Mouse (Mus musculus) gastrocnemius, adult 2 months (tissue): ENCODE measurements at regions not wholly inside any gene's neighbourhood (a gene's known extent, or its start where the extent isn't known, plus 50 kb on each side); places are given as distances from the start of the nearest gene placed in this dataset.
A peak's percentile ranks its signal among the peaks of the same experiment; 100 is the strongest.

ENCODE experiments used
- DNase-seq: peaks from one replicate; pipeline ENCODE4 v3.0.0; 2022
- H3K27ac ChIP-seq: fragments of 200-600 bp; 2 replicates; pipeline ENCODE4 v1.8.1; 2022; ENCODE audit warnings: mild to moderate bottlenecking
- H3K4me3 ChIP-seq: fragments of 200-600 bp; 2 replicates; pipeline ENCODE4 v1.8.1; 2022; ENCODE audit warnings: mild to moderate bottlenecking, moderate library complexity
- CTCF ChIP-seq: fragments of 200-600 bp; IDR thresholded peaks from 2 replicates; pipeline ENCODE4 v1.8.1; 2022; ENCODE audit warnings: antibody characterized with exemption, mild to moderate bottlenecking, moderate library complexity
- intact Hi-C: fragments of 180-260 bp; cut with DNase I; formaldehyde crosslinking; loops from one replicate; pipeline ENCODE4 v1.15.1; 2025

DNA sequence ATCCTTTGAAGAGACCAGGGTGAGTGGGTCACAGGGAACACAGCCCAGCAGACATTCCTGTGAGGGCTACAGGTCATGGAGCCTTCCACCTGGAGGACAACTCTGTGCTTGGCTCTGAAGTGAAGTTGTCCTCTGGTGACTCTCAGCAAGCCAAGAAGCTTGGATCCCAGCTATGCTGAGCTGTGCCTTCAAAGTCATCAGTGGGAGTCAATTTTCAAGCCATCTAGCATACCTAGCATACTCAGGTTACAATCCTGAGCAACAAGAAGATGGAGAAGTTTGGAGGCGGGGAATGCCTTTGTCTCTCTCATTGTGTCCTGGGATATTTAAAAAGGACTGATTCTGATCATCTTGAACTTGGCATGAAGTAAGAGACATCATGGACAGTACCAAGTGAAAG lies 74.5 kb upstream of the Kdr start:
- DNase-seq = no peak

DNA sequence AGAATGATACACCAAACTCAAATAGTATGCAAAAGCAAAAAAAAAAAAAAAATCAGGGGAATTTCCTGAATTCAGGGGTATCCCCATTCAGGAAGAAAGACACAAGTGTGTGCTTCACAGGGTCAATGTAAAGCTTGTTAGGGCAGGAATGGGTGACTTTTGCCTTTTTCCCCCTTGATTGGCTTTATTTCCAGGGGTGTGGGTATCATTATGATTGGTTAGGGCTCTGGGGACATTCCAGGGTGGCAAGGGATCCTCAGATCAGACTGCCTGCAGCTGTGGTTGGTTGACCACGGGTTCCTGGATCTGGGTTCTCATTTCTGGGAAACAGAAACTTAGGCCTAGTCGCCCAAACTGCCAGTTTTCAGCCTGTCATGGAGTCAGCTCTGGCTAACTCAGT lies 73.4 kb upstream of the Kdr start:
- no peak for TF ChIP-seq CTCF
- intact Hi-C loops = no loop called here
- Histone ChIP-seq H3K27ac (no peak overlapping the region), H3K4me3 (no peak overlapping the region)
- DNase-seq = no peak

More for the DNA sequence above, 74.5 kb upstream of the Kdr start:
- Histone ChIP-seq H3K4me3 (no peak overlapping the region), H3K27ac (no peak overlapping the region)
- TF ChIP-seq CTCF = no peak
- intact Hi-C loops = no loop called here

DNA sequence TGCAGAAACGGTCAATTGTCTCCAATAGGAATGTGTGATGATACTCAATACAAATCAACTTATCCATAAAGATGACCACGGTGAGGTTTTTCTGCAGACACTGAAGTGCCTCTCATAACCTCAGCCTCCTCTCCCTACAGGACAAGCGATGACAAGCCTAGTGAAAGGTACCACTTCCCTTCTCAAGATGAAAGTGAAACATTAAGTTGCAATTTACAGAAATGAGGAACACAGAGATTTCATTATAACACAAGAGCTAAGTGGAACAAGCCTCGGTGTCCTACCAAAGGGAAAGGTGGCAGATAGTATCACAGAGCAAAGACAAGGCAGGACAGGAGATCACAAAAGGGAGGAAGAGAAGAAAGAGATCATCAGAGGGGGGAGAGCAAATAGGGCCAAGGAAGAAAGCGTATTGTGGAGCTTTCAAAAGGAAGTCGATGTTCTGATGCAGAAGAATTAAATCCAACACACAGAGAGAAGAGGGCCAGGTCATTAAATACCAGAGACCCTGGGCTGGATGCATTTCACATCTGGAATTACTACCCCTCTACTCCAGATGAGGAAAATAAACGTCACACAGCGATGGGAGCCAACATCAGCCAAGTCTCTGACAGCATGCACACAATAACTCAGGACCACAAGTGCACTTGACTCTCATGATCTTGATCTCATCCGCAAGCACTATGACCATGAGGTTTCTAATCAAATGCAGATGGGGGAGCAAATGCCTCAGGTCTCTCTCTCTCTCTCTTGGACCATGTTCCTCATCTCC lies 70.0 kb upstream of the Kdr start:
- intact Hi-C loops = no loop called here
- Histone ChIP-seq H3K27ac (no peak overlapping the region), H3K4me3 (no peak overlapping the region)
- no peak for TF ChIP-seq CTCF
- DNase-seq = no peak

DNA sequence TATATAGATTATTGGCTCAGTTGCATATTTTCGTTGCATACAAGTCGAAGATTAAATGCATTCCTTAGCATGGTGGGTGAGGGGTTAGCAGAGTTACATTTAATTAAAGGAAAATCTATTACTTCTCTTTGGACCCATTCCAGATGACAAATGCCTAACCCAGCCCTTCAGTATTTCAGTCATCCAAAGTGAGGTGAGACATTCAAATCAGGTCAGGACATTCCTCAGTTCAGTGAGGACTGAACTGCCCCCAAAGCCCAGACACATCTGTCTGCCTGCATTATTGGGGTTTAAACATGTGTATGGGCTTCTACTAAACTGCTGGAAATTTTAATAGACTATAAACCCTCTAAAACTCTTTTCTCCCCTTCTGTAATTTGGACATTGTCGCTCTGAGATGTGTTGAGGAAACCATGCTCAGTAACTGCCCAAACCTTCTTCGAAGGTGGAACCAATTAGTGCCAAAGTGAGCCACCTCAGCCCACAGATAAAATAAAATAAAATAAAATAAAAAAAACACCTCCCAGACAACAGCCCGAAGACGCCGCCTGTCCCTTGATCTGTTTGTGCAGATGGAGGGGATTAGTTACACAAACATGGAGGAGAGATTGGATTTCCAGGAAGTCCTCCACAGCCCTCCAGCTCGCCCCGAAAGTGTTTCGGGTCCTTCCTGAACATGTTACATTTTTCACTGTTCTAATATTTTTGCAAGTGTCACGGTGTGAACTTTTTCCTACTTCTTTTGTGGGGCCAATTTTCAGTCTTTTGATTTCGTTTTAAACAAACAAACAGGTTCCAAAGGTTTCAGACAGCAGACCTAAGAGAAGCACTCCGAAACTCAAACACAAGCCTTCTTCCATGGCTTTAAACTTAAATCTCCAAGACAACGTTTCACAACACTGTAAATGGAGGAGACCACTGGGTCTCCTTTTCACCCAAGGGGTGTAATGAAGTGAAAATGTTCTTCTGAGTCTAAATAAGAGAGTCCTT lies 65.6 kb upstream of the Kdr start:
- no peak overlapping the region for H3K4me3 ChIP-seq
- intact Hi-C loops = loop anchor here (5.0 kb wide), 1 partner anchor 172 kb away; no protein-coding TSS in a partner anchor
- no peak overlapping the region for H3K27ac ChIP-seq
- no peak for DNase-seq
- TF ChIP-seq CTCF = no peak

DNA sequence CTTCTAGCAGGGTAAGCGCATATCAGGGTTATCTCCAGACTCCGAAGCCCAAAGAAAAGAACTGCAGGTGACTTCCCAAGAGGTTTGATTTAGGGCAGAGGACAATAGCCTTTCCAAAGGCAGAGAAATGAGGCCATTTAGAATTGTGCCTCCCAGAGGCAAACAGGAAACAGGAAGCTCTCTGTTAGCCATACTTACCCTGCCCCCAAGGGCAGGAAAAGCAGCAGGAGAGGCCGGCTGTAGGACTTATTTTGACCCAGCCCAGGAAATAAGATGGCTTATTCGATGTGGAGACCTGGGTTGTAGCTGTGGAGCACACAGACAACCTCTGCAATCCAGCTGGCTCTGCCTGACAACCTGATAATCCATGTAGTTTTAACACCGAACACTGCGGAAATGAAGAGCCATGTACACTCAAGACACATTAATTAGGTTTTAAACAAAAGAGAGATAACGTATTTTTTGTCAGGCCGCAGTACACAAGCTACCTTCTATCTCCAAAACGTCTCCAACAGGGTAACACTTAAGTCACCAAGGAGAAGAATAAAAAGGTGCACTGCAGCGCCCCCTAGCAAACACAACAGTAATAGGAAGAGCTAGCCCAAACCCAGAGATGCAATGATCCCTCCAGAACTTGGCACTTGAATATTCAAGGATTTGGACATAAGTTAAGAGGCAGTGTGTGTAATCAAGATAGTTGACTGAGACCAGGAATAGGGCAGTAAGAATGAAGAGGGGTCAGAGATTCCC lies 62.4 kb upstream of the Kdr start:
- Histone ChIP-seq H3K4me3 (no peak overlapping the region), H3K27ac (peak overlapping the region; percentile 56)
- intact Hi-C loops = loop anchor here (5.0 kb wide), 1 partner anchor 168 kb away; no protein-coding TSS in a partner anchor
- DNase-seq = peak; percentile 28
- TF ChIP-seq CTCF = peak; percentile 54

- TF ChIP-seq CTCF = no peak
- intact Hi-C loops = loop anchor here (5.0 to 10.0 kb wide), 2 partner anchors 86 to 156 kb away; no protein-coding TSS in a partner anchor
- H3K4me3 ChIP-seq = no peak overlapping the region
- H3K27ac ChIP-seq = peak overlapping the region; percentile 73
- no peak for DNase-seq
Measured at GRCm38 (mm10) chr5:76028729-76029128, 50.5 kb upstream of the Kdr start.
